Mouse (Mus musculus): Measurements from ENCODE around the gene Cdrt4. TPM values are rescaled to one million over a fixed set of nuclear protein-coding genes. Genes with fewer than 3 reads are reported as not detected.
A peak's percentile ranks its signal among the peaks of the same experiment; 100 is the strongest.

Cdrt4 gene
- not detected in 2 replicates for polyA plus RNA-seq (2012; rRNA removed)

DNA sequence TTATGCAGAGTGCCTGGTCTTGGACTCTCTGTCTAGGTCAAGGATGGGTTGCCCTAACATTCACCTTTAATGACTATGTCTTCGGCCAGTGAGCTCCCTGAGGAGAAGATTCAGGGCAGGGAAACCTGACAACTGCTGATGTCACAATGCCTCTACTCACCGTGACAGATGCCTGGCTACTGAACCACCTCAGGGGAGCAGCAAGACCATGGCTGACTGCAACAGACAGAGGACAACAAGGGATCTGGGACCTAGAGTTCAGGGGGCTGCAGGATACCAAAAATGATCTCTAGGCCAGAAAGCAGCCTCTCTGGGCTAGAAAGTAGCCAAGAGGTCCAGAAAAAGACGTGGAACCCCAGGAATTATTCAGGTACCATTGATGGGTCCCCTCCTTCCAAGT lies at the start of gene Cdrt4:
Cdrt4 (plus strand) TSS at position 182 of the 400 bp plus-strand sequence.
- TF ChIP-seq POLR2A (IDR thresholded peaks at IDR 0.05; ENCODE audit: extremely low read depth, insufficient read depth, low read length): no peak
- no peak for TF ChIP-seq CTCF (IDR thresholded peaks at IDR 0.05; ENCODE audit: extremely low read depth, insufficient read depth, low read length)
- H3K27ac ChIP-seq (ENCODE audit: insufficient read depth, low read length): no peak within 1 kb of the TSS
- H3K4me3 ChIP-seq (ENCODE audit: insufficient read depth, low read length): no peak within 1 kb of the TSS
- H3K4me1 ChIP-seq (ENCODE audit: control insufficient read depth, insufficient read depth, low read length): no peaks in the 10 kb centered on the region

- no peaks in the 10 kb centered on the region for H3K4me1 ChIP-seq (ENCODE audit: control insufficient read depth, insufficient read depth, low read length)
- no peak overlapping the region for H3K4me3 ChIP-seq (ENCODE audit: insufficient read depth, low read length)
- no peak for TF ChIP-seq POLR2A (IDR thresholded peaks at IDR 0.05; ENCODE audit: extremely low read depth, insufficient read depth, low read length)
- TF ChIP-seq CTCF (IDR thresholded peaks at IDR 0.05; ENCODE audit: extremely low read depth, insufficient read depth, low read length): peak; percentile 87
- H3K27ac ChIP-seq (ENCODE audit: insufficient read depth, low read length): no peak overlapping the region
Observed at GRCm38 (mm10) chr11:62901699-62902323, 49.2 kb upstream of the Cdrt4 start.

DNA sequence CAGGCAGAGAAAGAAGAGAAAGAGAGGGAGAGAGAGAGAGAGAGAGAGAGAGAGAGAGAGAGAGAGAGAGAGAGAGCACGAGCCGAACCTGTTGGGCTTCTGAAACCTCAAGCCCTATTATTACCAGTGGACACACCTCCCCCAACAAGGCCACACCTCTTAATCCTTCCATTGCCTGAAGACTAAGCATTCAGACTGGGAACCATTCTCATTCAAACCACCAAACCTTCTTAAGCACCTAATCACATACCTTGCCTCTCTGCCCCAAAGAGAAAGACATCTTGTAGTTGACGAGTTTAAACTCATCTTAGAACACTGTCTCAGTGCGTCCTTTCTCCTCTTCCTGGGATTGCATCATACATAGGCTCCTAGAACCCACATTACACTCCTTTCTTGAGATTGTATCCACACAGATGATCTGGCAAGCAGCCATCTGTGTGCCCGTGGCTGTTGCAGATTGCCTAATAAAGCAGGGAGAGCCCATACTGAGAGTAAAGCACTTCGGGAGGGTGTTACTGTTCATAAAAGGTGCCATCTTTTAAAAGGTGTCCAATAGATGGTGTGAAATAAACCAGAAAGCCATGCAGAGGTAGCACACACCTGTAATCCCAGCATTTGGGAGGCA lies 47.0 kb upstream of the Cdrt4 start:
- no peak overlapping the region for H3K27ac ChIP-seq (ENCODE audit: insufficient read depth, low read length)
- TF ChIP-seq POLR2A (IDR thresholded peaks at IDR 0.05; ENCODE audit: extremely low read depth, insufficient read depth, low read length) (no peak), CTCF (IDR thresholded peaks at IDR 0.05; ENCODE audit: extremely low read depth, insufficient read depth, low read length) (no peak)
- H3K4me1 ChIP-seq (ENCODE audit: control insufficient read depth, insufficient read depth, low read length): no peaks in the 10 kb centered on the region
- H3K4me3 ChIP-seq (ENCODE audit: insufficient read depth, low read length): no peak overlapping the region

GRCm38 (mm10) chr11:62909720-62910306 lies 41.2 kb upstream of the Cdrt4 start:
- H3K4me3 ChIP-seq (ENCODE audit: insufficient read depth, low read length): no peak overlapping the region
- peaks cover 6% of the 10 kb centered on the region for H3K4me1 ChIP-seq (ENCODE audit: control insufficient read depth, insufficient read depth, low read length)
- TF ChIP-seq POLR2A (IDR thresholded peaks at IDR 0.05; ENCODE audit: extremely low read depth, insufficient read depth, low read length) (no peak), CTCF (IDR thresholded peaks at IDR 0.05; ENCODE audit: extremely low read depth, insufficient read depth, low read length) (0 out of 2 replicates have a peak, but pooled peaks have one; percentile 12)
- H3K27ac ChIP-seq (ENCODE audit: insufficient read depth, low read length): no peak overlapping the region

DNA sequence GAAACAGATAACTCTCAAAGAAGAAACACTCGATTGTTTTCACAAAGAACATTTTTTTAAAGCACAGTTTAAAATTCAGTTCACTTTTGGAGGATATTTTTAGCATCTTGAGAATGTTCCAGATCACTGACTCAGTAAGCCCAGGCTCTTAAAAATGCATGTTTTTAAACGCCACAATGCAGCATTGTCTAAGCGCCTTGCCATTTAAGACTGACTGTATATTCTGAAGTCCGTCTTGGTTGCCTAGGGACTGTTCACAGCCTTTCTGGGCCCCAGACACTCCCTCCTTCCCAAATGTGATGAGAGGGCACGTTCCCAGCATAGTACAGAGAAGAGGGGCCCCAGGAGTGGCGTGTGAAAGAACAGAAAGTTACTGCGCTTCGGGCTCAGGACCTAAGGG lies 39.6 kb upstream of the Cdrt4 start:
- peaks cover 6% of the 10 kb centered on the region for H3K4me1 ChIP-seq (ENCODE audit: control insufficient read depth, insufficient read depth, low read length)
- no peak overlapping the region for H3K4me3 ChIP-seq (ENCODE audit: insufficient read depth, low read length)
- TF ChIP-seq CTCF (IDR thresholded peaks at IDR 0.05; ENCODE audit: extremely low read depth, insufficient read depth, low read length) (no peak), POLR2A (IDR thresholded peaks at IDR 0.05; ENCODE audit: extremely low read depth, insufficient read depth, low read length) (no peak)
- H3K27ac ChIP-seq (ENCODE audit: insufficient read depth, low read length): peak overlapping the region; percentile 52; the same call in 1 of the 2 replicates

DNA sequence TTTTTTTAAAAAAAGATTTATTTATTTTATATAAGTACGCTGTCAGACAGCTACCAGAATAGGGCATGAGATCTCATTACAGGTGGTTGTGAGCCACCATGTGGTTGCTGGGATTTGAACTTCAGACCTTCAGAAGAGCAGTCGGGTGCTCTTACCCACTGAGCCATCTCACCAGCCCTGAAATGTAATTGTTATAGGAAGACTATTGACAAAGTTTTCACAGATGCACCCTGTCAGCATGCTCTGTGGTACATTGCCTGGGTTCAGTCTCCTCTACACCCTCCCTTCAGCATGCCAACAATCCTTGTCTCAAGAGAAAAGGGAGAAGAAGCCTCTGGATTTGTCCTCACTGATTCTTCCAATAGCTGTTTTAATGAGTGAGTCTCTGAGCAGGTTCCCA lies 37.9 kb upstream of the Cdrt4 start:
- no peak overlapping the region for H3K4me3 ChIP-seq (ENCODE audit: insufficient read depth, low read length)
- no peak overlapping the region for H3K27ac ChIP-seq (ENCODE audit: insufficient read depth, low read length)
- TF ChIP-seq CTCF (IDR thresholded peaks at IDR 0.05; ENCODE audit: extremely low read depth, insufficient read depth, low read length): no peak
- TF ChIP-seq POLR2A (IDR thresholded peaks at IDR 0.05; ENCODE audit: extremely low read depth, insufficient read depth, low read length): no peak
- peaks cover 6% of the 10 kb centered on the region for H3K4me1 ChIP-seq (ENCODE audit: control insufficient read depth, insufficient read depth, low read length)

DNA sequence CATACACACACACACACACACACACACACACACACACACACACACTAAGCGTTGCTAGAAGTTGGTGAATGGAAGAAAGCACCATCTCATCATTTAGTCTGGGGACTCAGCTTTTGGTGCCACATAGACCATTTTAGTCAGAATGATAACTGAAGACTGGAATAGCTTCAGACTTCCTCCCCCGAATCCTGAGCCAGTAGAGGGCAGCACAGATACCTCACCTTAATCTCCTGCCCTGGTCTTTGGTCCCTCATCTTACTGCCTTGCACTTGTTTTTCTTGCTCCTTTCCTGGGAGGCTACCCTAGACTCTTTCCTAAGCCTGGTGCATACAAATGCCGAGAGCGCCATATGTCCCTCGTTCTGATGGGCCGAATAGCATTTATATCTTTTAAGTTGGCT lies 36.5 kb upstream of the Cdrt4 start:
- no peak overlapping the region for H3K4me3 ChIP-seq (ENCODE audit: insufficient read depth, low read length)
- H3K4me1 ChIP-seq (ENCODE audit: control insufficient read depth, insufficient read depth, low read length): peaks cover 6% of the 10 kb centered on the region
- no peak for TF ChIP-seq POLR2A (IDR thresholded peaks at IDR 0.05; ENCODE audit: extremely low read depth, insufficient read depth, low read length)
- peak; percentile 51 for TF ChIP-seq CTCF (IDR thresholded peaks at IDR 0.05; ENCODE audit: extremely low read depth, insufficient read depth, low read length)
- no peak overlapping the region for H3K27ac ChIP-seq (ENCODE audit: insufficient read depth, low read length)

DNA sequence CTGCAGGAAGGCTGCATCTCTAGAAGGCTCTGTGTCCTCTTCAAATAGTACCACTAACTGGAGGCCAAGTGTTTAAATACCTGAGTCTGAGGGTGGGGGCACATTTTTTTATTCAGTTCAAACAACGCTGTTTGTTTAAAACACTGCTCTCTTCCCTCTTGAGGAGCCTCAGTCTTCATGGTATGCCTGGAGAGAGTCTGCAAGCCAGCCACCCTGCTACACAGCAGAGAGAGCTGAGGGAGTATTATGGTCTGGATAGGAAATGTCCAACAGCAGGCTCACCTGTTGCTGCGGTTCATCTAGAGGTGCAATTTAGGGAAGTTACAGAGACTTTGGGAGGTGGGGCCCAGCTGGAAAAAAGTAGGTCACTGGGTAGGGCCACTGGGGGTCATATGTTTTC lies 35.5 kb upstream of the Cdrt4 start:
- Histone ChIP-seq H3K27ac (ENCODE audit: insufficient read depth, low read length) (no peak overlapping the region), H3K4me1 (ENCODE audit: control insufficient read depth, insufficient read depth, low read length) (peaks cover 6% of the 10 kb centered on the region), H3K4me3 (ENCODE audit: insufficient read depth, low read length) (no peak overlapping the region)
- no peak for TF ChIP-seq POLR2A (IDR thresholded peaks at IDR 0.05; ENCODE audit: extremely low read depth, insufficient read depth, low read length)
- no peak for TF ChIP-seq CTCF (IDR thresholded peaks at IDR 0.05; ENCODE audit: extremely low read depth, insufficient read depth, low read length)

DNA sequence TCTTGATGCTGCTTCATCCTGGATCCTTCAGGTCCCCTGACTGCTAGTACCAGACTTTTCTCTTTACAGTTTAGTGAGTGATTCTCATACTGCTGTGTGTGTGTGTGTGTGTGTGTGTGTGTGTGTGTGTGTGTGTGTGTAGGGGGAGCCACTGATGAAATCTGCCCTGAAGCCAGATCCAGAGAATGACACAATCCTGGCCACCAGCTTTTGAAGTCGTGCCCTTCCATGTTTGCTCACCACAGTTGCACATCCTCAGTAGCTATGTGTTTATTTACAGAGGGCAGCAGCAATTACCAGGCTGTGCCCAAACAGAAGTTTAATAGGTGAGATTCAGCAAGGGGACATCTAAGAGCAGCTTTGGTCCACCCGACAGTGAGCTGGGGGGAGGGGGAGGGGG lies 34.2 kb upstream of the Cdrt4 start:
- TF ChIP-seq CTCF (IDR thresholded peaks at IDR 0.05; ENCODE audit: extremely low read depth, insufficient read depth, low read length) (no peak), POLR2A (IDR thresholded peaks at IDR 0.05; ENCODE audit: extremely low read depth, insufficient read depth, low read length) (no peak)
- Histone ChIP-seq H3K4me1 (ENCODE audit: control insufficient read depth, insufficient read depth, low read length) (peaks cover 1% of the 10 kb centered on the region; the same call in 1 of the 2 replicates), H3K27ac (ENCODE audit: insufficient read depth, low read length) (no peak overlapping the region), H3K4me3 (ENCODE audit: insufficient read depth, low read length) (no peak overlapping the region)

Data from cortical plate, adult 2 months (tissue).